Mouse (Mus musculus) forebrain, embryonic 13.5 days (tissue): ENCODE measurements around the gene Stard3nl. TPM values are rescaled to one million over a fixed set of nuclear protein-coding genes. Genes with fewer than 3 reads are reported as not detected.

Experiments
- ATAC-seq: fragments of 200-750 bp; cut with Nextera tagmentation; 2 replicates; pipeline ENCODE4 v1.8.0; 2017
- H3K27ac ChIP-seq: fragments of 300-500 bp; sonication (generic); 2 replicates; pipeline ENCODE4 v1.5.1; 2015; ENCODE audit warnings: inconsistent platforms, mild to moderate bottlenecking, moderate library complexity
- H3K27me3 ChIP-seq: fragments of 300-500 bp; sonication (generic); 2 replicates; pipeline ENCODE4 v1.6.1; 2015; ENCODE audit warnings: mild to moderate bottlenecking, inconsistent platforms
- H3K36me3 ChIP-seq: fragments of 300-500 bp; sonication (generic); 2 replicates; pipeline ENCODE4 v1.6.1; 2015; ENCODE audit warnings: mild to moderate bottlenecking, inconsistent platforms; ENCODE audit not compliant: poor library complexity, severe bottlenecking
- H3K4me1 ChIP-seq: fragments of 300-500 bp; sonication (generic); 2 replicates; pipeline ENCODE4 v1.6.1; 2015; ENCODE audit warnings: inconsistent platforms
- H3K4me2 ChIP-seq: fragments of 300-500 bp; sonication (generic); 2 replicates; pipeline ENCODE4 v1.6.1; 2015; ENCODE audit warnings: inconsistent platforms, mild to moderate bottlenecking, moderate library complexity
- H3K4me3 ChIP-seq: fragments of 300-500 bp; sonication (generic); 2 replicates; pipeline ENCODE4 v1.5.1; 2015; ENCODE audit warnings: mild to moderate bottlenecking, inconsistent platforms
- H3K9ac ChIP-seq: fragments of 300-500 bp; sonication (generic); 2 replicates; pipeline ENCODE4 v1.6.1; 2015; ENCODE audit warnings: mild to moderate bottlenecking, inconsistent platforms
- H3K9me3 ChIP-seq: fragments of 300-500 bp; sonication (generic); replicated peaks from 2 replicates; pipeline ENCODE4 v1.6.1; 2016; ENCODE audit warnings: inconsistent platforms
- WGBS: fragments of 180-500 bp; shearing (Covaris S2); methylation state at CpG from one replicate; pipeline ENCODE4 v1.1.7; 2015; 5-methylcytosine and 5-hydroxymethylcytosine counted together
- polyA plus RNA-seq: library from polyadenylated mRNA; unstranded; fragments of >200 nt; fragmentation: Nextera tagmentation; extraction: Ambion mirVana; gene quantifications from 2 replicates; pipeline ENCODE4 v1.2.1, GENCODE M21; 2015

Stard3nl gene
- polyA plus RNA-seq, 1 experiment from 2014 or later = 161 TPM

DNA sequence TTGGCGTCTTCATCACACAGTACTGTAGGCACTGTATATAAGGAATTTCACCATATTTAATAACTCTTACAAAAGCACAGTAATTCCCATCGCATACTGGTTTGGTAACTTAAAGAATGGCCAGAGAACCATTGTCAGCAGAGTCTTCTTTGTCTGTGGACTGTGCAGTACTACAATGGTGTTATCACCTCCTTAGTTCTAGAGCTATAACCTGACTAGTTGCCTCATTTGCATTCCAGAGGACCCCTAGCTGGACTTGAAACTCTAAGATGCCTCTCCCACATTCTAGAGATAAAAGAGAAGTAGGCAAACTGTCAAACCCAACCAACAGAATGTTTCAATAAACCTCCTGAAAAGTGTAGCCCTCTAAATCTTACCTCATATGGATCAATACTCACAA lies 12.4 kb upstream of the Stard3nl start:
- no peak for ATAC-seq
- WGBS = 93% methylated on average over 2 of the region's 2 CpGs

DNA sequence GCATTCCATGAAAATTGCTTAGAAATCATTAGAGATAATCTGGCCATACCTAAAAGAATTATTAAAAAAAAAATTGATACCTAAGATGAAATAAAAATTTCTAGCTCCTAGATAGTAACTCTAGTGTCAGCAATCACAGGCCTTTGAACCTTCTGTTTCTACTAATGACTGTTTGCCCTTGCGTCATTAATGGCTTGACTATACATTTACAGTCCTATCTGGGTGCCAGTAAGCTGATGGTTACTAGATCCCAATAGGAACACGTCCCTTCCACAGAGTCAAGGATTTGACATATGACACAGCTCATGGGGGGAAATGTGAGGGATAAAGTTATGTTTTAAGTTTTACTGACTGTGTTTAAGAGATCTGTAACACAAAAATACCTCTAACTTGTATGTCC lies 9.0 kb upstream of the Stard3nl start:
- H3K36me3 ChIP-seq = no peaks in the 10 kb centered on the region
- no peak overlapping the region for H3K4me3 ChIP-seq
- H3K27ac ChIP-seq = no peak overlapping the region
- H3K27me3 ChIP-seq = no peaks in the 10 kb centered on the region
- H3K4me1 ChIP-seq = no peaks in the 10 kb centered on the region
- H3K9me3 ChIP-seq = no peaks in the 10 kb centered on the region
- no peak overlapping the region for H3K9ac ChIP-seq
- no peak for ATAC-seq
- H3K4me2 ChIP-seq = no peak overlapping the region
- WGBS = 93% methylated on average over 2 of the region's 2 CpGs

More for the DNA sequence above, 12.4 kb upstream of the Stard3nl start:
- no peaks in the 10 kb centered on the region for H3K9me3 ChIP-seq
- H3K27me3 ChIP-seq = no peaks in the 10 kb centered on the region
- no peak overlapping the region for H3K4me2 ChIP-seq
- H3K4me1 ChIP-seq = no peaks in the 10 kb centered on the region
- H3K9ac ChIP-seq = no peak overlapping the region
- H3K36me3 ChIP-seq = no peaks in the 10 kb centered on the region
- H3K4me3 ChIP-seq = no peak overlapping the region
- no peak overlapping the region for H3K27ac ChIP-seq

DNA sequence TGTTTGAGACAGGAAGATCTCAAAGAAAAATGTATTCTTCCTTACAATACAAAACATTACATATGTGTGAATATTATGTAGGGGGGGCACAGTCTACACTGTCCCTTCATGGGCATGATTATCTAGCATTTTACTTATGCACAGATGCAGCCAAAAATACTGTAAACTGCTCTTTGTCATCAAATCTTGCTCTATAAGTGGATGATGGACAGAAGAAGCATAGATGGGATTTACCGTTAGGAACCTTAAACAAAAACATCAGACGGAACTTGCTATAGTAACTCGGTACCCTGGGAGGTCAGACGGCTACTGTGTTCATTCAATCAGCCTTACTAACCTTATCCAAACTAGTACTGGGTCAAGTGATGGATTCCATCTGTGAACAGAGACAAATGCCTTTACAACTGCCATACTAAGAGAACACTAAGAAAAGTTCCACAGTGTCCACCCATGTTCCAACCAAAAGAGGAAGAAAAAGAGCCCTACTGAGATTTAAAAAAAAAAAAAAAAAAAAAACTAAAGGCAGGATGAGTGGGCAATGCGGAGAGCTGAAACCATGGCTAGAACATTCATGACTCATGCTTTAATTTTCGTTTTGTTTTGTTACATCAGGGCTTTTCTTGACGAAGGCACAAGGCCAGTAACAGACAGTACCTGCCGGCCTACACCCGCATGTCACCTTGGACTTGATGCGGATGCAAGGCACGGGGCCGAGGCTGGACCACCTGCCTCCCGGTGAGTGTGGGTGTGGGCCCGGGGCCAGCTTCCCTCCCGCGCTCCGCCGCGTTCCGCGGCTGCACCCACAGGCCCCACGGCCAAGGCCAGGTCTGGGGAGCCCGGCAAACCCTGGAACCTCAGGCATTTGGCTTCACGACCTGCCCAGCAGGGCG lies 552 bp downstream of the Stard3nl start:
- peak overlapping the region; percentile 63 for H3K4me2 ChIP-seq
- H3K27me3 ChIP-seq = no peaks in the 10 kb centered on the region
- peak overlapping the region; percentile 92 for H3K9ac ChIP-seq
- peak overlapping the region; percentile 78 for H3K27ac ChIP-seq
- H3K4me3 ChIP-seq = peak overlapping the region; percentile 79
- peak; percentile 83; the same call in 1 of the 2 replicates for ATAC-seq
- H3K4me1 ChIP-seq = peaks cover 36% of the 10 kb centered on the region
- 0 out of 2 replicates have a peak, but pooled peaks cover 5% of the 10 kb centered on the region for H3K36me3 ChIP-seq
- under 1% methylated on average over 25 of the region's 25 CpGs for WGBS
- H3K9me3 ChIP-seq = no peaks in the 10 kb centered on the region

DNA sequence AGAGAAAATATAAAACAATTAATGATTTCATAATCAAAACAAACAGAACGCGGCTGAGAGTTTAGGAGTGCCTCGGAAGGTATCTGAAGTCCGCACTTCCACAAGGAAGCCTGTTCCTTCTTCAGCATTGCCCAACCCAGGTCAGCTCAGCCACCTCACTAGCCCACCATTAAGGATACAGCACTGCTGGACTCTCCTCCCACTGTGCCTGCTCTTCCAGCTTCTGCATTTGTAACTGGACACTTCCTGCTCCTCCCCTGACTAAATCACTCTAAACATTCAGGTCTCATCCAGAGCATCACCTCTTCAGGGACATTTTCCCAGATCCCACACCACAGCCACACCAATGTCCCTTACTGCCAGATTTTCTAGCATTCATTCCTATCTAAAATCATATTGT lies 1.4 kb downstream of the Stard3nl start:
- H3K9me3 ChIP-seq = no peaks in the 10 kb centered on the region
- 79% methylated on average over 4 of the region's 4 CpGs for WGBS
- H3K36me3 ChIP-seq = 0 out of 2 replicates have a peak, but pooled peaks cover 5% of the 10 kb centered on the region
- no peak for ATAC-seq
- peak overlapping the region; percentile 79 for H3K4me3 ChIP-seq
- peak overlapping the region; percentile 92 for H3K9ac ChIP-seq
- H3K27ac ChIP-seq = no peak overlapping the region
- H3K27me3 ChIP-seq = no peaks in the 10 kb centered on the region
- peak overlapping the region; percentile 63 for H3K4me2 ChIP-seq
- peaks cover 38% of the 10 kb centered on the region for H3K4me1 ChIP-seq

DNA sequence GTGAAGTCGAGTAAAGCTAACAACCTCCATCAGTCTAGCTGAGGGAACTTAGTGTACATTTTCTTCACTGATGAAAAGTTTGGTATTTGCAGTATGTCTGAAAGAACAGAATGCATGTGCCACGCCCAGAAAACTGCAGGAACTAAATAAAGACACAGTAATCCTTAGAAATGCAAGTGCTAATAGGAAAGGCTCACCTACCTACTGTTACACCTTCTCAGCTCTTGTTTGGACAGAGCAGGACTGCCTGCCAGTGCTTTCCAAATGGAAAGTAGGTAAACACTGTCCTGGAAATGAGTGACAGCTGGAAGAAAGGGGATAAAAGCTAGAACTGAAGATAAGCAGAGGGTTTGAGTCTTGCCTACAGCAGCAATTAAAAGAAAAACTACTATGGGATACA lies 1.9 kb downstream of the Stard3nl start:
- no peaks in the 10 kb centered on the region for H3K27me3 ChIP-seq
- no peak for ATAC-seq
- H3K36me3 ChIP-seq = 0 out of 2 replicates have a peak, but pooled peaks cover 5% of the 10 kb centered on the region
- H3K27ac ChIP-seq = no peak overlapping the region
- H3K9ac ChIP-seq = no peak overlapping the region
- peaks cover 38% of the 10 kb centered on the region for H3K4me1 ChIP-seq
- H3K4me2 ChIP-seq = peak overlapping the region; percentile 63
- no peak overlapping the region for H3K4me3 ChIP-seq
- no peaks in the 10 kb centered on the region for H3K9me3 ChIP-seq
- WGBS = 81% methylated on average over 2 of the region's 2 CpGs

DNA sequence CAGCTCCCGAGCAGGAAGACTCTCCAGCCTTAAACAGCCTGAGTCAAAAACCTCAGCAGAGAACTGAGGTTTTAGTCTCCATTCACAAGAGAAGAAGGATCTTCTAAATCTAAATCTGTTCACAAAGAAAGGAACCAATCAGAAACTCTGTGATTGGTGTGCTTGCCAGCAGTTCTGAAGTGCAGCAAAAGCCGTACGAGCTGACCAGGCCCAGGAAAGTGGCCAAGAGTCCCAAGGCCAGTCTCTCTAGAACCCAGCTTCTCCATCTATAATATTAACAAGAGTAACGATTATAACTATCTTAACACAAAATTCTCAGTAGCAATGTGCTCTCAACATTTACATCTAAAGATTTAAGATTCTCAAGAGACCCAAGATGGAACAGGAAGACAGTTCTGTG lies 4.0 kb downstream of the Stard3nl start:
- peaks cover 33% of the 10 kb centered on the region for H3K4me1 ChIP-seq
- H3K9ac ChIP-seq = no peak overlapping the region
- no peak overlapping the region for H3K4me2 ChIP-seq
- no peak overlapping the region for H3K27ac ChIP-seq
- H3K9me3 ChIP-seq = no peaks in the 10 kb centered on the region
- no peaks in the 10 kb centered on the region for H3K27me3 ChIP-seq
- ATAC-seq = no peak
- H3K36me3 ChIP-seq = 0 out of 2 replicates have a peak, but pooled peaks cover 5% of the 10 kb centered on the region
- no peak overlapping the region for H3K4me3 ChIP-seq
- WGBS = 87% methylated on average over 4 of the region's 4 CpGs

DNA sequence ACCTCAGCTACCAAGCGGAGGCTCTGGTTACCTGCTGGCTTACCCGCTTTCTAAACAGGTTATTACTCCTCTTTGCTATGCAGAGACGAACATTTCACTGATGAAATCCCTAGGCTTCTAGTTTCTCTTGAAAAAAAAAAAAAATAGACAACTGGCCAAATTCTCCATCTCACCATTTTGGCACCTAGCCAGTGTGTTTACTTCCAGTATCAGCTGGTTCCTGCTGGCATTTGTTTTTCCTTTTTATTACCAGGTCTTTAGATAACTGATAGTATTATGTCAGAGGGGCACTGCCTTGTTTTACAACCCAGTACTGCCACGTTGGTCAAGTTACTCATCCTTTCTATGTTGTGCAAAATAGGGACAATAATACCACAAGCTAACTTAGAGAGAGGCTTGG lies 5.3 kb downstream of the Stard3nl start:
- H3K4me1 ChIP-seq = peaks cover 30% of the 10 kb centered on the region
- no peaks in the 10 kb centered on the region for H3K9me3 ChIP-seq
- H3K9ac ChIP-seq = no peak overlapping the region
- WGBS = 59% methylated on average over 4 of the region's 4 CpGs
- no peak overlapping the region for H3K4me3 ChIP-seq
- ATAC-seq = no peak
- no peaks in the 10 kb centered on the region for H3K27me3 ChIP-seq
- 0 out of 2 replicates have a peak, but pooled peaks cover 5% of the 10 kb centered on the region for H3K36me3 ChIP-seq
- no peak overlapping the region for H3K4me2 ChIP-seq
- H3K27ac ChIP-seq = no peak overlapping the region

DNA sequence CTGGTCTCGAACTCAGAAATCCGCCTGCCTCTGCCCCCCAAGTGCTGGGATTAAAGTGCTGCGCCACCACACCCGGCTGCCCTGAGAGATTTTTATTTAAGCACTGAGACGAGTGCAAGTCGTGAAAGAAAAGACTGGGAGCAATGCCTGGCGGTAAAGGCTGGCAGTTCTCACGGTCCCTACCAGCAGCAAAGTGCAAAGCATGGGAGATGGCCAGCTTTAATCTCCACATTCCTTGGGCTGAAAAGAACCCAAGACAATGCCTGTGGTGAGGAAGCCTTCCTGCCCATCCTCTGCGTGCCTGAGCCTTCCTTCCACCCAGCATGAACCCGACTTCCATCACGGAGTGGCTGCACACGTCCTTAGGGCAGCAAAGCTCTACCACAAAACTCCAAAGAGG lies 5.7 kb downstream of the Stard3nl start:
- no peak overlapping the region for H3K4me2 ChIP-seq
- H3K4me1 ChIP-seq = peaks cover 30% of the 10 kb centered on the region
- no peaks in the 10 kb centered on the region for H3K27me3 ChIP-seq
- no peak overlapping the region for H3K27ac ChIP-seq
- no peak overlapping the region for H3K4me3 ChIP-seq
- 38% methylated on average over 12 of the region's 12 CpGs for WGBS
- H3K9me3 ChIP-seq = no peaks in the 10 kb centered on the region
- no peak for ATAC-seq
- H3K36me3 ChIP-seq = 0 out of 2 replicates have a peak, but pooled peaks cover 5% of the 10 kb centered on the region
- H3K9ac ChIP-seq = no peak overlapping the region

DNA sequence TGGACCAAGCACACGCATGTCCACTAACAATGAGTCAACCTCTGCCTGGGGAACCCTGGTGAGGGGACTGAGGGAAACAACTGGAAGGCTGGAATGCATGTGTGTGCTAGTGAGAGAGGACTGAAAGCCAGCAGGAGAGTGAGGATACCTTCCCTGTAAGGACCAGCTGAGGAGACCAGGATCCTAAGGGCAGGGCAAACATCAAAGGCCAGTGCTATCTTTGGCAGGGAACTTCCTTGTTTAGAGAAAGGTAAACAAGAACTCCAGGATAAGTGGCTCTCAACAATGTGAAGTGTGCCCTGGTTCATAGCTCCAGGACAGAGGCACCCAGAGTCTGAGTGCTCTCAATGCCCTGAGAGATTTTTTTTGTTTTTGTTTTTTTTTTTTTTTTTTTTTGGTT lies 6.2 kb downstream of the Stard3nl start:
- H3K4me1 ChIP-seq = peaks cover 25% of the 10 kb centered on the region
- 80% methylated on average over 1 of the region's 1 CpGs for WGBS
- H3K4me3 ChIP-seq = no peak overlapping the region
- no peak for ATAC-seq
- no peak overlapping the region for H3K9ac ChIP-seq
- H3K27ac ChIP-seq = no peak overlapping the region
- H3K9me3 ChIP-seq = no peaks in the 10 kb centered on the region
- H3K27me3 ChIP-seq = no peaks in the 10 kb centered on the region
- no peak overlapping the region for H3K4me2 ChIP-seq
- 0 out of 2 replicates have a peak, but pooled peaks cover 5% of the 10 kb centered on the region for H3K36me3 ChIP-seq

DNA sequence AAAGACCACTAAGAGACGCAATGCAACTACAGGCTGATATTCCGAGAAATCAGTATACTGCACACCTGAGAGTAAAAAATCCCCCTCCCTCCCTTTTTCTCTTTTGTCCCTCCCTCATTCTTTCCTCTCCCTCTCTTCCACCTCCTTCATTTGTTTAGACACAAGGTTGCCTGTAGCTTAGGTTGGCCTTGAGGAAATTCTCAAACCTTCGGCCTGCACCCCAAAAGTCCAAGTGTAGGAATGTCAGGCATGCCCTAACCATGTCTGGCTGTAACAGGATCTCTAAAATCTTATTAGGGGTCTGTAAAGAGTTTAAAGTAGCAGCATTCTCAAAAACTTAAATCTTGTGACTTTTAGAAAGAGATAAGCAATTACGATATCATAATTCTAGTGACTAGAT lies 10.4 kb downstream of the Stard3nl start:
- H3K27ac ChIP-seq = no peak overlapping the region
- peaks cover 4% of the 10 kb centered on the region; the same call in 1 of the 2 replicates for H3K4me1 ChIP-seq
- WGBS = 96% methylated on average over 4 of the region's 4 CpGs
- H3K9me3 ChIP-seq = no peaks in the 10 kb centered on the region
- no peaks in the 10 kb centered on the region for H3K27me3 ChIP-seq
- no peak for ATAC-seq
- H3K9ac ChIP-seq = no peak overlapping the region
- H3K4me2 ChIP-seq = no peak overlapping the region
- H3K4me3 ChIP-seq = no peak overlapping the region
- H3K36me3 ChIP-seq = no peaks in the 10 kb centered on the region

DNA sequence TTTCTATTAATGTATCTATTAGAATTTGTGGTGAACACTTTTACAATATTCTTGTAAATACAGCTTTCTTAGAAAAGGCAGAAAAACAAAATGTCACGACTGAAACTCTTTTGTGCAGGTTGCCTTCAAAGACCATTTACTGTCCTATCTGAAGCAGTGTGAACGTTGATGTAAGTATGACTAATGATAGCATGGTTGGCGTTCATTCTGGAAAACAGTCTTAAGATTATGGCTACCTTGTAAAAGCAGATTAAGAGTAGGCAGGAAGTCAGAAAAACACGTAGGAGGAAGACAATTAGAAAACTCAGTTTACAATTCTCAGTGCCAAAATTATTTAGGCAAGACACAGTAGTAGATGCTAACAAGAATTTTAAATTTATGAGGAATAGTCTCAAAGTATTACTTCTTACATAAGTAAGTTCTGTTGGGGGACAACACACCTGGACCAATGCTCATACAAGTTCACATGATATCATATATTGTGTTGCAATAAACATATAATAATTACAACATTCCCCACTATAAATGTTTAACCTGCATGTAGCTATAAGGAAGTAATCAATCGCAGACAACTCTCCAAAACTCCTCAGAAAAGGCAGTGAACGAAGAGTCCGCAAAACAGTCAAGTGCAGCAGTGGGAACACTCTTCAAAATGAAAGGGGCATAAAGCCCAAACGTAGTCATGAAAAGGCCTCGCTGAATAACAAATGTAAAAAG lies 14.3 kb downstream of the Stard3nl start:
- no peak for ATAC-seq
- Histone ChIP-seq H3K27ac (no peak overlapping the region), H3K4me1 (no peaks in the 10 kb centered on the region), H3K36me3 (no peaks in the 10 kb centered on the region), H3K4me2 (no peak overlapping the region), H3K9me3 (no peaks in the 10 kb centered on the region), H3K4me3 (no peak overlapping the region), H3K27me3 (no peaks in the 10 kb centered on the region), H3K9ac (no peak overlapping the region)
- 86% methylated on average over 9 of the region's 9 CpGs for WGBS

DNA sequence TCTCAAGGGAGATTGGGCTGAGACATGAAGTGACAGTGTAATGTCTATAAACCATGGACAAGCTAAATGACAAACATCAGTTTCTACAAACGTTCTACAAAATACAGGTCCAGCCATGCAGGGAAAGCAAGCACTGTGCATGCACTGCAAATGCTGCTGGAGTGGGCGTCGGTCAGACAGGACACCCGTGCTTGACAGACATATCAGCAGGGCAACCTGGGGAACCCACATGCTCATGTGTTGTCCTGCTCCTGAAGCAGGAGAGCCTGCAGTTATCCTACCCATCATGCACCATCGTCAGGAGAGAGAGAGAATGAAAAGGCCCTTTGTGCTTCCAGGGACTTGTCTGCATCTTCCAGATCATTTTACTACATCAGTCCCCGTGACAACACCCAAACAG lies 16.3 kb downstream of the Stard3nl start:
- 75% methylated on average over 6 of the region's 6 CpGs for WGBS
- H3K9me3 ChIP-seq = no peaks in the 10 kb centered on the region
- H3K4me2 ChIP-seq = no peak overlapping the region
- H3K36me3 ChIP-seq = peaks cover 9% of the 10 kb centered on the region
- no peaks in the 10 kb centered on the region for H3K4me1 ChIP-seq
- H3K27me3 ChIP-seq = no peaks in the 10 kb centered on the region
- no peak for ATAC-seq
- H3K4me3 ChIP-seq = no peak overlapping the region
- no peak overlapping the region for H3K27ac ChIP-seq
- H3K9ac ChIP-seq = no peak overlapping the region
